Mouse (Mus musculus) kidney, postnatal 0 days (tissue): ENCODE data around the gene Cpe. TPM values are rescaled to one million over a fixed set of nuclear protein-coding genes. Genes with fewer than 3 reads are reported as not detected.

Experiments used
- ATAC-seq: fragments of 200-750 bp; cut with Nextera tagmentation; replicated peaks from 2 replicates; pipeline ENCODE4 v1.8.0; 2017; ENCODE audit warnings: low read depth, moderate number of reproducible peaks, moderate TSS enrichment, moderate library complexity; ENCODE audit not compliant: low FRiP score
- DNase-seq: peaks from one replicate; pipeline ENCODE4 v3.0.0-alpha.2; 2016; ENCODE audit warnings: low spot score
- H3K27ac ChIP-seq: fragments of 300-500 bp; sonication (generic); 2 replicates; pipeline ENCODE4 v1.5.1; 2014; ENCODE audit warnings: mild to moderate bottlenecking
- H3K27me3 ChIP-seq: fragments of 300-500 bp; sonication (generic); 2 replicates; pipeline ENCODE4 v1.6.1; 2014; ENCODE audit warnings: low read length, mixed read lengths; ENCODE audit not compliant: insufficient read depth
- H3K36me3 ChIP-seq: fragments of 300-500 bp; sonication (generic); 2 replicates; pipeline ENCODE4 v1.6.1; 2014; ENCODE audit warnings: low read length, mixed read lengths; ENCODE audit not compliant: insufficient read depth
- H3K4me1 ChIP-seq: fragments of 300-500 bp; sonication (generic); replicated peaks from 2 replicates; pipeline ENCODE4 v1.6.1; 2014; ENCODE audit warnings: antibody characterized with exemption, low read length, mixed read lengths; ENCODE audit not compliant: insufficient read depth
- H3K4me2 ChIP-seq: fragments of 300-500 bp; sonication (generic); 2 replicates; pipeline ENCODE4 v1.6.1; 2014; ENCODE audit warnings: mild to moderate bottlenecking, low read length, moderate library complexity, mixed read lengths
- H3K4me3 ChIP-seq: fragments of 300-500 bp; sonication (generic); replicated peaks from 2 replicates; pipeline ENCODE4 v1.5.1; 2014; ENCODE audit warnings: low read depth, low read length
- H3K9ac ChIP-seq: fragments of 300-500 bp; sonication (generic); 2 replicates; pipeline ENCODE4 v1.6.1; 2014; ENCODE audit warnings: low read depth, low read length
- H3K9me3 ChIP-seq: fragments of 300-500 bp; sonication (generic); replicated peaks from 2 replicates; pipeline ENCODE4 v1.6.1; 2016; ENCODE audit warnings: low read length, inconsistent platforms, mixed read lengths
- CTCF ChIP-seq: IDR thresholded peaks from 2 replicates; pipeline ENCODE4 v1.5.1; 2016; ENCODE audit warnings: antibody characterized with exemption, low read depth, mild to moderate bottlenecking, moderate library complexity
- WGBS: fragments of 180-500 bp; shearing (Covaris S2); extraction: QIAGEN DNeasy Blood & Tissue Kit; methylation state at CpG from one replicate; pipeline ENCODE4 v1.1.7; 2014; 5-methylcytosine and 5-hydroxymethylcytosine counted together
- polyA plus RNA-seq: library from polyadenylated mRNA; unstranded; fragments of >200 nt; fragmentation: Nextera tagmentation; extraction: Ambion mirVana; gene quantifications from 2 replicates; pipeline ENCODE4 v1.2.1, GENCODE M21; 2015

Gene Cpe
- polyA plus RNA-seq, 1 experiment from 2014 or later: 115 TPM

GRCm38 (mm10) chr8:64732596-64732995, 39.7 kb upstream of the Cpe start:
- peak overlapping the region; percentile 77 for H3K4me2 ChIP-seq
- peak; percentile 6 for DNase-seq
- no peak for ATAC-seq
- 0 out of 2 replicates have a peak, but pooled peaks cover 3% of the 10 kb centered on the region for H3K4me1 ChIP-seq
- no peak overlapping the region for H3K27ac ChIP-seq
- H3K9ac ChIP-seq: peak overlapping the region; percentile 61
- H3K4me3 ChIP-seq: peak overlapping the region; percentile 62
- no peaks in the 10 kb centered on the region for H3K9me3 ChIP-seq
- no peak for TF ChIP-seq CTCF
- H3K27me3 ChIP-seq: no peaks in the 10 kb centered on the region
- H3K36me3 ChIP-seq: 0 out of 2 replicates have a peak, but pooled peaks cover 13% of the 10 kb centered on the region
- 6% methylated on average over 9 of the region's 9 CpGs for WGBS

GRCm38 (mm10) chr8:64728156-64728555, 35.3 kb upstream of the Cpe start:
- no peak overlapping the region for H3K4me3 ChIP-seq

GRCm38 (mm10) chr8:64726190-64726695, 33.4 kb upstream of the Cpe start:
- no peak for TF ChIP-seq CTCF
- no peaks in the 10 kb centered on the region for H3K27me3 ChIP-seq
- H3K4me3 ChIP-seq: no peak overlapping the region
- no peak for DNase-seq
- no peak overlapping the region for H3K27ac ChIP-seq
- no peak overlapping the region for H3K4me2 ChIP-seq
- 88% methylated on average over 4 of the region's 4 CpGs for WGBS
- no peaks in the 10 kb centered on the region for H3K4me1 ChIP-seq
- ATAC-seq: no peak; the same call in 1 of the 2 replicates
- no peaks in the 10 kb centered on the region for H3K9me3 ChIP-seq
- H3K9ac ChIP-seq: no peak overlapping the region
- H3K36me3 ChIP-seq: peaks cover 43% of the 10 kb centered on the region

More at GRCm38 (mm10) chr8:64728156-64728555, 35.3 kb upstream of the Cpe start:
- Histone ChIP-seq H3K9ac (no peak overlapping the region), H3K4me1 (0 out of 2 replicates have a peak, but pooled peaks cover 3% of the 10 kb centered on the region), H3K4me2 (no peak overlapping the region), H3K27ac (no peak overlapping the region), H3K9me3 (no peaks in the 10 kb centered on the region), H3K27me3 (no peaks in the 10 kb centered on the region), H3K36me3 (peaks cover 32% of the 10 kb centered on the region; the same call in 1 of the 2 replicates)
- no peak for TF ChIP-seq CTCF
- 89% methylated on average over 7 of the region's 7 CpGs for WGBS
- ATAC-seq (no peak), DNase-seq (no peak)

GRCm38 (mm10) chr8:64723206-64723605, 30.4 kb upstream of the Cpe start:
- ATAC-seq: no peak
- Histone ChIP-seq H3K27me3 (no peaks in the 10 kb centered on the region), H3K27ac (no peak overlapping the region), H3K36me3 (peaks cover 47% of the 10 kb centered on the region), H3K4me1 (no peaks in the 10 kb centered on the region), H3K9ac (no peak overlapping the region), H3K4me3 (no peak overlapping the region), H3K4me2 (no peak overlapping the region), H3K9me3 (no peaks in the 10 kb centered on the region)
- WGBS: 88% methylated on average over 2 of the region's 2 CpGs
- no peak for TF ChIP-seq CTCF
- DNase-seq: no peak

- H3K36me3 ChIP-seq: peaks cover 43% of the 10 kb centered on the region
- no peaks in the 10 kb centered on the region for H3K4me1 ChIP-seq
- WGBS: 87% methylated on average over 7 of the region's 7 CpGs
- ATAC-seq: no peak
- H3K4me3 ChIP-seq: no peak overlapping the region
- no peak overlapping the region for H3K4me2 ChIP-seq
- DNase-seq: no peak
- TF ChIP-seq CTCF: no peak
- no peak overlapping the region for H3K27ac ChIP-seq
- H3K27me3 ChIP-seq: no peaks in the 10 kb centered on the region
- no peaks in the 10 kb centered on the region for H3K9me3 ChIP-seq
- H3K9ac ChIP-seq: no peak overlapping the region
Observed at GRCm38 (mm10) chr8:64717868-64718267, 25.0 kb upstream of the Cpe start.

- TF ChIP-seq CTCF: no peak
- H3K4me2 ChIP-seq: no peak overlapping the region
- DNase-seq: no peak
- no peak overlapping the region for H3K4me3 ChIP-seq
- WGBS: 89% methylated on average over 7 of the region's 7 CpGs
- H3K27me3 ChIP-seq: no peaks in the 10 kb centered on the region
- peaks cover 10% of the 10 kb centered on the region; the same call in 1 of the 2 replicates for H3K36me3 ChIP-seq
- no peak overlapping the region for H3K9ac ChIP-seq
- H3K9me3 ChIP-seq: no peaks in the 10 kb centered on the region
- H3K27ac ChIP-seq: no peak overlapping the region
- no peak for ATAC-seq
- H3K4me1 ChIP-seq: no peaks in the 10 kb centered on the region
Observed at GRCm38 (mm10) chr8:64712499-64712898, 19.6 kb upstream of the Cpe start.

GRCm38 (mm10) chr8:64711544-64711943, 18.7 kb upstream of the Cpe start:
- Histone ChIP-seq H3K4me2 (no peak overlapping the region), H3K4me3 (no peak overlapping the region), H3K27ac (no peak overlapping the region), H3K36me3 (0 out of 2 replicates have a peak, but pooled peaks cover 1% of the 10 kb centered on the region), H3K9ac (no peak overlapping the region), H3K4me1 (no peaks in the 10 kb centered on the region), H3K9me3 (no peaks in the 10 kb centered on the region), H3K27me3 (no peaks in the 10 kb centered on the region)
- WGBS: 14% methylated on average over 1 of the region's 1 CpGs
- no peak for ATAC-seq
- DNase-seq: no peak
- TF ChIP-seq CTCF: no peak
